Mouse (Mus musculus) heart, adult 2 months (tissue): Measurements from ENCODE around the gene Odf2.

Experiments
- CTCF ChIP-seq: fragments of 200-600 bp; IDR thresholded peaks from 2 replicates; pipeline ENCODE4 v1.8.1; 2022; ENCODE audit warnings: antibody characterized with exemption, mild to moderate bottlenecking, moderate library complexity
- POLR2A ChIP-seq: fragments of 200-500 bp; IDR thresholded peaks from 2 replicates; pipeline ENCODE4 v1.6.1; 2011; ENCODE audit warnings: mild to moderate bottlenecking, low read depth, low read length, control low read depth; ENCODE audit not compliant: insufficient read depth

GRCm38 (mm10) chr2:29849841-29850480, 39.1 kb upstream of the Odf2 start:
- no peak for TF ChIP-seq POLR2A
- peak; percentile 8; the same call in 1 of the 2 replicates for TF ChIP-seq CTCF
